Mouse (Mus musculus) lung, postnatal 0 days (tissue): ENCODE measurements at regions not wholly inside any gene's neighbourhood (a gene's known extent, or its start where the extent isn't known, plus 50 kb on each side); places are given as distances from the start of the nearest gene placed in this dataset.

Source experiments
- ATAC-seq: fragments of 200-750 bp; cut with Nextera tagmentation; 2 replicates; pipeline ENCODE4 v1.8.0; 2017; ENCODE audit warnings: moderate library complexity
- DNase-seq: peaks from one replicate; pipeline ENCODE4 v3.0.0-alpha.2; 2016; ENCODE audit warnings: low spot score
- H3K27ac ChIP-seq: fragments of 300-500 bp; sonication (generic); 2 replicates; pipeline ENCODE4 v1.5.1; 2014; ENCODE audit warnings: antibody characterized with exemption, mild to moderate bottlenecking, low read length, mixed read lengths
- H3K27me3 ChIP-seq: fragments of 300-500 bp; sonication (generic); replicated peaks from 2 replicates; pipeline ENCODE4 v1.6.1; 2014; ENCODE audit warnings: low read length, mixed read lengths; ENCODE audit not compliant: insufficient read depth
- H3K36me3 ChIP-seq: fragments of 300-500 bp; sonication (generic); 2 replicates; pipeline ENCODE4 v1.6.1; 2014; ENCODE audit warnings: low read length, mixed read lengths; ENCODE audit not compliant: insufficient read depth
- H3K4me1 ChIP-seq: fragments of 300-500 bp; sonication (generic); 2 replicates; pipeline ENCODE4 v1.6.1; 2014; ENCODE audit warnings: antibody characterized with exemption, low read depth, low read length, mixed read lengths; ENCODE audit not compliant: insufficient read depth
- H3K4me2 ChIP-seq: fragments of 300-500 bp; sonication (generic); replicated peaks from 2 replicates; pipeline ENCODE4 v1.6.1; 2014; ENCODE audit warnings: low read depth, mild to moderate bottlenecking, low read length, moderate library complexity, mixed read lengths
- H3K4me3 ChIP-seq: fragments of 300-500 bp; sonication (generic); 2 replicates; pipeline ENCODE4 v1.5.1; 2014; ENCODE audit warnings: low read depth, low read length
- H3K9ac ChIP-seq: fragments of 300-500 bp; sonication (generic); replicated peaks from 2 replicates; pipeline ENCODE4 v1.6.1; 2014; ENCODE audit warnings: low read depth, mild to moderate bottlenecking
- H3K9me3 ChIP-seq: fragments of 300-500 bp; sonication (generic); 2 replicates; pipeline ENCODE4 v1.6.1; 2016; ENCODE audit warnings: low read length, mixed read lengths
- CTCF ChIP-seq: IDR thresholded peaks from 2 replicates; pipeline ENCODE4 v1.5.1; 2016; ENCODE audit warnings: antibody characterized with exemption, mild to moderate bottlenecking
- EP300 ChIP-seq: IDR thresholded peaks from 2 replicates; pipeline ENCODE4 v1.6.1; 2016; ENCODE audit warnings: antibody characterized with exemption, mild to moderate bottlenecking, control low read depth
- WGBS: fragments of 180-500 bp; shearing (Covaris S2); extraction: QIAGEN DNeasy Blood & Tissue Kit; methylation state at CpG from one replicate; pipeline ENCODE4 v1.1.7; 2014; 5-methylcytosine and 5-hydroxymethylcytosine counted together

DNA sequence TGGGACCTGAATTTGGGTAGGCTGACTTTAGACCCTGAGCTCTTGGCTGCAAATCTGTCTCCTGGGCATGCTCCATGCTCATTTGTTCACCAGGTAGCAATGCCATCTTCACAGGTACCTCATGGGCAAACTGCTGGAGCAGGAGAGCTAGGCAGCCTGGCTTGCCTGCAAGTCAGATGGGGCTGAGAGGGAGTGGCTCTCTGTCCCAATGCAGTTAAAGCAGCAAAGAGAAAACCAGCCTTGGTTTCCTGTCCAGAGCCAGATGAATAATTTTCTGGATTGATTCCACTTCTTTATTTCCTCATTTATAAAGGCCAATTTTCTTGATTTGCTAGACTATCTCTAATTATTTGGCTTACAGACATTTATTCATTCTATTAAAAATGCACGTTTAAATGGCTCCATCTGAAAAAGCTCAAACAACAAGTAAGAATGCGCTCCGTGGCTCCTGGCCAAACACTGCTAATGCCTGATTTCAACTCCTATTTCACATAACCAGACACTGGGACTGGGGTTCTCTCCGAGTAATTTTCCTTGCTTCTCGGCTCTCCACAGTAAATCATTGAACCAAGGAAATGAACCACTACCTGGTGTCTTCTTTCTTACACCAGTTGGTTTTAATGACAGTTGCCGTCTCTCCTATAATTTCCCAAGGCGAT lies 60.5 kb downstream of the Rsl24d1 start:
- no peaks in the 10 kb centered on the region for H3K36me3 ChIP-seq
- no peaks in the 10 kb centered on the region for H3K9me3 ChIP-seq
- no peaks in the 10 kb centered on the region for H3K27me3 ChIP-seq
- no peak overlapping the region for H3K27ac ChIP-seq
- H3K4me1 ChIP-seq: no peaks in the 10 kb centered on the region
- 49% methylated on average over 7 of the region's 7 CpGs for WGBS
- DNase-seq (peak; percentile 43), ATAC-seq (no peak)
- TF ChIP-seq EP300 (no peak), CTCF (no peak)
- no peak overlapping the region for H3K4me3 ChIP-seq
- H3K9ac ChIP-seq: no peak overlapping the region
- no peak overlapping the region for H3K4me2 ChIP-seq

DNA sequence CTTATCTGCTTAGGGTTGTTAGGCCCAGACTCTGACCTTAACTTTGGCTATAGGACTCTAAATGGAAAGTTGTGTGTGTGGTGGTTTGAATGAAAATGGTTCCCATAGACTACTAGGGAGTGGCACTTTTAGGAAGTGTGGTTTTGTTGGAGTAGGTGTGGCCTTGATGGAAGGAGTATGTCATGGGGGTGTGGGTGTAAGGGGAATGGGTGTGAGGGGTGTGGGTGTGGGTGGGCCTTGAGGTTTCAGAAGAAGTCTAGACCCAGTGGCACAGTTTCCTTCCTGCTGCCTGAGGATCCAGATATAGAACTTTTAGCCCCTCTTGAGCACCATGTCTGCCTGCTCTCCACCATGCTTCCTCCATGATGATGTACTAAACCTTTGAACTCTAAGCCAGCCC lies 63.4 kb downstream of the Rsl24d1 start:
- ATAC-seq: no peak
- no peaks in the 10 kb centered on the region for H3K4me1 ChIP-seq
- TF ChIP-seq EP300: no peak
- no peak for TF ChIP-seq CTCF
- no peak overlapping the region for H3K4me2 ChIP-seq
- no peaks in the 10 kb centered on the region for H3K36me3 ChIP-seq
- no peak overlapping the region for H3K9ac ChIP-seq
- H3K27me3 ChIP-seq: no peaks in the 10 kb centered on the region
- H3K4me3 ChIP-seq: no peak overlapping the region
- no peaks in the 10 kb centered on the region for H3K9me3 ChIP-seq
- H3K27ac ChIP-seq: no peak overlapping the region
- no peak for DNase-seq

DNA sequence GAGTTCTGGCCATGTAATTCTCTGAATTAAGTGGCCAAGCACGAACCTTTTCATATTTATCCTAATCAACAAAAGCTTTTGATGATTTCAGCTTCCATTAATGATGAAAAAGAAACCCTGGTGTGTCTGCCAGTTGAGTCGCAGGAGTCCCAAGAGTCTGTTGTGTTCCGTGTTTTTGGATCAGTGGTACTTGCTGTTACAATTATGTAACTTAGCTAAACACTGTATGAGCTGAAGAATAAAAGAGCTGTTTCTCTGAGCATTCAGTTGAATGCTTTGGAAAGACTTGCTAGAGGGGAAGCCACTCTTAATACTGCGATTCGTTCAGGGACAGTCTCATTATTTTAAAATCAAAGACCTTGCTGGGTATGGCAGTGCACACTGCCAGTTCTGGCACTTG lies 70.1 kb downstream of the Rsl24d1 start:
- Histone ChIP-seq H3K27ac (no peak overlapping the region), H3K4me2 (no peak overlapping the region), H3K27me3 (no peaks in the 10 kb centered on the region), H3K36me3 (no peaks in the 10 kb centered on the region), H3K4me3 (no peak overlapping the region), H3K9ac (no peak overlapping the region), H3K9me3 (no peaks in the 10 kb centered on the region), H3K4me1 (no peaks in the 10 kb centered on the region)
- no peak for DNase-seq
- no peak for ATAC-seq
- 85% methylated on average over 5 of the region's 5 CpGs for WGBS
- TF ChIP-seq EP300: no peak
- TF ChIP-seq CTCF: no peak

DNA sequence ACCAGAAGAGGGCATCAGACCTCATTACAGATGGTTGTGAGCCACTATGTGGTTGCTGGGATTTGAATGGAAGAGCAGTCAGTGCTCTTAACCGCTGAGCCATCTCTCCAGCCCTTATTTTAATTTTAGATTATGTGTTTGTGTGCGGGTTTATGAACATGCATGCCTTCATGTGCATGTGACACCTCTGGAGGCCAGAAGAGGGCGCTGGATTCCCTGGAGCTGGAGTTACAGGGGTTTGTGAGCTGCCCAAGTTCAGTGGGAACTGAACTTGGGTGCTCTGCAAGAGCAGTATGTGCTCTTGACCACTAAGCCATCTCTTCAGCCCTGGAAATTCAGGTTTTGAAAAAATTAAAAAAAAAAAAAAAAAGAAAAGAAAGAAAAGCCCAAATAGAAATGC lies 71.7 kb downstream of the Rsl24d1 start:
- no peaks in the 10 kb centered on the region for H3K36me3 ChIP-seq
- WGBS: 46% methylated on average over 3 of the region's 3 CpGs

DNA sequence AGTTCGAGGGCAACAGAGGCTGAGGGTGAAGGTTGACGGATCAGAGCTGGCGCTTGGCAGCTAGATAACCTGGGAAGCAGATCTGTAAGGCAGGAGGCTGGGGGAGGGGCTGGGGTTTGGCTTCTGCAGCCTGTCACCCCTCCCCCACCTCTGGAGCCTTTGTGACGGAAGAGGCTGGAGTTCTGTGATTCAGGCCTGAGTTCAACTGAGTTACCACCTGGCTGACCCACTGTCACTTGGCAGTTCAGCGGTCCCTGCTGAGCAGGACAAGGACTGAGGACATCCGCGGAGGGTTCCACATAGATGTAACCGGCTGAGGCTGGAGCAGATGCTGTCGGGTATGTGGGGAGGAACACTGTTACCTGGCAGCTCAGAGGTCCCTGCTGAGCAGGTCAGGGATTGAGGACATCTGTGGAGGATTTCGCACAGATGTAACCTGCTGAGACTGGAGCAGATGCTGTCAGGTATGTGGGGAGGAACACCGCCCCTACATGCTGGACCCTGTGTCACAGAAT lies 79.1 kb downstream of the Rsl24d1 start:
- Histone ChIP-seq H3K4me3 (no peak overlapping the region), H3K27me3 (no peaks in the 10 kb centered on the region), H3K36me3 (no peaks in the 10 kb centered on the region), H3K4me2 (no peak overlapping the region), H3K9me3 (no peaks in the 10 kb centered on the region), H3K9ac (no peak overlapping the region), H3K27ac (no peak overlapping the region), H3K4me1 (no peaks in the 10 kb centered on the region)
- WGBS: 25% methylated on average over 11 of the region's 11 CpGs
- no peak for ATAC-seq
- no peak for DNase-seq
- TF ChIP-seq CTCF (no peak), EP300 (no peak)

More for the DNA sequence above, 71.7 kb downstream of the Rsl24d1 start:
- no peak for ATAC-seq
- Histone ChIP-seq H3K27me3 (no peaks in the 10 kb centered on the region), H3K4me1 (no peaks in the 10 kb centered on the region), H3K27ac (no peak overlapping the region), H3K9me3 (no peaks in the 10 kb centered on the region), H3K4me2 (no peak overlapping the region), H3K4me3 (no peak overlapping the region), H3K9ac (no peak overlapping the region)
- no peak for TF ChIP-seq EP300
- TF ChIP-seq CTCF: peak; percentile 49
- no peak for DNase-seq

DNA sequence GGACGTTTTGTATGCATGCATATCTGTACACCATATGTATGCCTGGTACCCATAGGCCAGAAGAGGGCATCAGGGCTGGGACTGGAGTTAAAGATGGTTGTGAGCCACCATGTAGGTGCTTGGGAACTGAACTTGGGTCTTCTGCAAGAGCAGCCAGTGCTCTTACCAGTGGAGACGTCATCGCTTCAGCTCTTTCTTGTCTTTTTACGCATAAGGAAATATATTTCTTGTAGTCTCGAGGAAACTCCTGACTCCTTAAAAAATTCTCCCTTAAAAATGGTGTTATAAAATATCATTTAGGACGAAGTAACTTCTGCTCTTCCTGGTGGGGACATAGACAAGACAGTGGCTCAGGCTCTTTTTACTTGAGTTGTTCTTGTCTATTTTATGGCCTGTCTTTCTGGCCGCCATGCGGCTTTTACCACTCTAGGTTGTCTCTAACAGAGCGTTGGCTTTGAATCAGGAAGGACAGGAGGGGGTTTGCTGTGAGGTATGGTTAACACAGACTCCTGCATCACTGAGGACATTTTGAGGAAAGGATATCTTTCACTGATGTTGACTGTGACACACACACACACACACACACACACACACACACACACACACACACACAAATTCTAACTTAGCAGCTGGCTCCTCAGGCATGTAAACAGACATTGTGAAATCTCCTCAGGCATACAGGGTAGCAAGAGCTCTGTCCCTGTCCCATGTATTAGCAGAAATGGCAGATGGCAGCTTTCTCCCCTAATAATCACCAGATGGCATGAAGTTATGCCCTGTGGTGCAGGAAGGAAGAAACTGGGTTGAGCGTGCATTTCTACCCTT lies 85.2 kb downstream of the Rsl24d1 start:
- DNase-seq (no peak), ATAC-seq (no peak)
- no peak for TF ChIP-seq CTCF
- TF ChIP-seq EP300: no peak
- WGBS: 87% methylated on average over 10 of the region's 10 CpGs
- Histone ChIP-seq H3K9me3 (no peaks in the 10 kb centered on the region), H3K27me3 (no peaks in the 10 kb centered on the region), H3K36me3 (no peaks in the 10 kb centered on the region), H3K27ac (no peak overlapping the region), H3K9ac (no peak overlapping the region), H3K4me2 (no peak overlapping the region), H3K4me3 (no peak overlapping the region), H3K4me1 (no peaks in the 10 kb centered on the region)
